12 mouse cellular contexts compared by ENCODE assay signal in genomic region chr9:63075252-63075651, GRCm38 (mm10).
DNase-seq lines count a peak whose midpoint lies in the region; ATAC-seq lines count a peak whose summit lies in the region.
"Had no signal": no experiment of that assay in that cellular context is flagged by ENCODE, and none has a peak within 500 bp of the region (broad histone marks: within the 10 kb centered on the region; RNA-seq: fewer than 3 reads in every experiment).

No protein-coding gene starts in this region.

- H3K4me1 ChIP-seq in heart, embryonic 16.5 days (ENCODE audit: control insufficient read depth, insufficient read depth, low read length) = peaks cover 28% of the 10 kb centered on the region

- no peak overlapping the region for H3K4me3 ChIP-seq in heart, embryonic 16.5 days (ENCODE audit: low read length)
- H3K4me3 ChIP-seq: hindbrain, embryonic 15.5 days; midbrain, embryonic 12.5 days had no signal

- no peaks in the 10 kb centered on the region for H3K36me3 ChIP-seq in heart, embryonic 16.5 days (ENCODE audit: control insufficient read depth, insufficient read depth)
- H3K36me3 ChIP-seq: hindbrain, embryonic 15.5 days; midbrain, embryonic 12.5 days had no signal

- WGBS in heart, embryonic 16.5 days = 11% methylated on average over 5 of the region's 5 CpGs

- peak overlapping the region; percentile 34 for H3K27ac ChIP-seq in heart, embryonic 16.5 days (ENCODE audit: low read length)
- H3K27ac ChIP-seq: midbrain, embryonic 12.5 days had no signal

- no peaks in the 10 kb centered on the region for H3K9me3 ChIP-seq in heart, embryonic 16.5 days (replicated peaks; ENCODE audit: control insufficient read depth, low read length)
- H3K9me3 ChIP-seq: hindbrain, embryonic 15.5 days had no signal

- no peaks in the 10 kb centered on the region for H3K27me3 ChIP-seq in heart, embryonic 16.5 days (ENCODE audit: control insufficient read depth, insufficient read depth, low read length)
- H3K27me3 ChIP-seq: hindbrain, embryonic 15.5 days had no signal

- no peak overlapping the region for H3K4me2 ChIP-seq in heart, embryonic 16.5 days (ENCODE audit: low read depth, low read length)
- H3K4me2 ChIP-seq: hindbrain, embryonic 15.5 days; midbrain, embryonic 12.5 days had no signal

- no peak overlapping the region for H3K9ac ChIP-seq in heart, embryonic 16.5 days (ENCODE audit: low read length)
- H3K9ac ChIP-seq: hindbrain, embryonic 15.5 days; midbrain, embryonic 12.5 days had no signal

- DNase-seq in lung, adult 18-20 months = peak; percentile 29 to 53
- no peak for DNase-seq in lung, postnatal 36 days
- peak; percentile 75 for DNase-seq in embryo, embryonic 10.5 days (ENCODE audit: low spot score)
- peak; percentile 40 for DNase-seq in retina, embryonic 14.5 days (ENCODE audit: low spot score)
- DNase-seq in layer of hippocampus, adult 11-12 months (ENCODE audit: low spot score) = no peak
- no peak for DNase-seq in frontal cortex, postnatal 36 days (ENCODE audit: low spot score in 2 of 2)
- no peak for DNase-seq in kidney, postnatal 36 days
- DNase-seq: right cerebral cortex, postnatal 14 days; thymus, postnatal 36 days had no signal

- peak; percentile 84 for ATAC-seq in heart, embryonic 16.5 days (replicated peaks; ENCODE audit: extremely low read depth, insufficient read depth, low FRiP score)

Comparison
In these comparisons a context has a peak if more than half of its experiments do, and no peak if none do; other contexts are left out.
1. DNase-seq: peak in lung, adult 18-20 months (2 of 2), embryo, embryonic 10.5 days (single experiment) and retina, embryonic 14.5 days (single experiment); none in lung, postnatal 36 days (single experiment), layer of hippocampus, adult 11-12 months (single experiment), frontal cortex, postnatal 36 days (0 of 2) and kidney, postnatal 36 days (0 of 2).